Mouse (Mus musculus): Measurements from ENCODE around the gene Il4ra.

The Il4ra gene

DNA sequence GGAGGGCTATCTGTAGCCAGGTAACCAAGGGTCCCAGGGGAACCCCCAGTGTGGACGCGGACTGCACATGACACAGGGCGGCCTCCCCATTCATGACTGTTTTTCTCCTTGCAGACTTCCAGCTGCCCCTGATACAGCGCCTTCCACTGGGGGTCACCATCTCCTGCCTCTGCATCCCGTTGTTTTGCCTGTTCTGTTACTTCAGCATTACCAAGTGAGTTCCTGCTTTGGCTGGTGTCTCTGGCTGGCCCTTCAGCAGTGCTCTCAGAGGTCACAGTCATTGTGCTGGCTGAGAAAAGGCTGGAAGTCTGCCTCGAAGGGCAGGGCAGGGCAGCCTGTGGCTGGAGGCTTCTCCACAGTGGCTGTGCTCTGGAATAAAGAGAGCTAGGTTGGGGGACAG is 20.8 kb downstream of the Il4ra start:
- DNase-seq (ENCODE audit: low spot score in 2 of 2), result no peak

DNA sequence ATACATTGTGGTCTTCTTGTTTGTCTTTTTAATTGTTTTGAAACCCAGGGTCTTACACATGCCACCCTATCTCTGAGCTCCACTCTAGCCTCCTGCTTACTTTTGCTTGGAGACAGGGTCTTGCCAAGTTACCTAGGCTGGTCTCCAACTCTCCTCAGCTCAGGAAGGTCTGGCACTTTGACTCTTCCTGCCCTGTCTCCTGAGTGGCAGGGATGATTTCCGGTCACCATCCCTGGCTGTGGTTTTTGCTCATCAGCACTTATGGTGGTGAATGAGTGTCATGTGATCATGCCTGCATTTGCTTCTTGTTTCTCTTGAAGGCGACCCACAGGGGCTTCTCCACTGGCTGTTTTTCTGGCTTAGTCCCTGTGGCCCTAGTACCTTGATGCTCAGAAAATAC is 21.9 kb downstream of the Il4ra start:
- no peak for DNase-seq (ENCODE audit: low spot score in 2 of 2)

DNA sequence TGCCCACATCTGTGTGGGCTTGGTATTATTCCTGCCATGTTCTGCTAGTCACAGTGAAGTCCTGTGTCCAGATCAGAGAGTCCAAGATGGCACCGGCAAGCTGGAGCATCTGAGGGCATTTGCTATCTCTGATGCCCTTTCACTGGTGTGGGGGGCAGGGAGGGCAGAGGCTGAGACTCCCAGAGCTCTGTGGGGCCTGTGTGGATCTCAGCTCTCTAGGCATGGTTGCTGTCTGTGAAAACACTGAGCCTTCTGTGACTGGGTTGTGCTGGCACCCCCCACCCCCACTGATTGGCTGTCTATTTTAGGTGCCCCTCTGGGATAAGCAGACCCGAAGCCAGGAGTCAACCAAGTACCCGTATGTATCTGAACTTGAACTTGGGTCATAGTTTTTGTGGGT is 22.9 kb downstream of the Il4ra start:
- no peak for DNase-seq (ENCODE audit: low spot score in 2 of 2)

DNA sequence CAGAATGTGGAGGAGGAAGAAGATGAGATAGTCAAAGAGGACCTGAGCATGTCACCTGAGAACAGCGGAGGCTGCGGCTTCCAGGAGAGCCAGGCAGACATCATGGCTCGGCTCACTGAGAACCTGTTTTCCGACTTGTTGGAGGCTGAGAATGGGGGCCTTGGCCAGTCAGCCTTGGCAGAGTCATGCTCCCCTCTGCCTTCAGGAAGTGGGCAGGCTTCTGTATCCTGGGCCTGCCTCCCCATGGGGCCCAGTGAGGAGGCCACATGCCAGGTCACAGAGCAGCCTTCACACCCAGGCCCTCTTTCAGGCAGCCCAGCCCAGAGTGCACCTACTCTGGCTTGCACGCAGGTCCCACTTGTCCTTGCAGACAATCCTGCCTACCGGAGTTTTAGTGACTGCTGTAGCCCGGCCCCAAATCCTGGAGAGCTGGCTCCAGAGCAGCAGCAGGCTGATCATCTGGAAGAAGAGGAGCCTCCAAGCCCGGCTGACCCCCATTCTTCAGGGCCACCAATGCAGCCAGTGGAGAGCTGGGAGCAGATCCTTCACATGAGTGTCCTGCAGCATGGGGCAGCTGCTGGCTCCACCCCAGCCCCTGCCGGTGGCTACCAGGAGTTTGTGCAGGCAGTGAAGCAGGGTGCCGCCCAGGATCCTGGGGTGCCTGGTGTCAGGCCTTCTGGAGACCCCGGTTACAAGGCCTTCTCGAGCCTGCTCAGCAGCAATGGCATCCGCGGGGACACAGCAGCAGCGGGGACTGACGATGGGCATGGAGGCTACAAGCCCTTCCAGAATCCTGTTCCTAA is 24.0 kb downstream of the Il4ra start:
- DNase-seq (ENCODE audit: low spot score in 2 of 2), result no peak

DNA sequence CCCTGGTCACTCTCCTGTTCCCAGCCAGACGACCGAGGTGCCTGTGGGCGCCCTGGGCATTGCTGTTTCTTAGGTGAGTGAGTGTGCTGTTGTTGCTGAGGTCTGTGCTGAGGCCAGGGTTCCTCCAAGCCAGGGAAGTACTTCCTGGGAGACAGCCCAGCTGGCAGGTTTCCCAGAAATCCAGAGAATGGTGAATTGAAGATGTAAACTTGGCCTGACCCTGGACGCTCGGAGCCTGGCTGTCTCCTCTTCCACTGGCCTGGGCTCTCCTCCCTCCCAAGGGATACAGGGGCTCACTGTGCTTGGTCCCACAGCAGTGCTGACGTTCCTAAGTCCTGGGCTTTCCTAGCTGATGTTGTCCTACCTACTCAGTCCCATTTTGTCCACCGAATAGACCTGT is 25.1 kb downstream of the Il4ra start:
- DNase-seq (ENCODE audit: low spot score in 2 of 2), result no peak

DNA sequence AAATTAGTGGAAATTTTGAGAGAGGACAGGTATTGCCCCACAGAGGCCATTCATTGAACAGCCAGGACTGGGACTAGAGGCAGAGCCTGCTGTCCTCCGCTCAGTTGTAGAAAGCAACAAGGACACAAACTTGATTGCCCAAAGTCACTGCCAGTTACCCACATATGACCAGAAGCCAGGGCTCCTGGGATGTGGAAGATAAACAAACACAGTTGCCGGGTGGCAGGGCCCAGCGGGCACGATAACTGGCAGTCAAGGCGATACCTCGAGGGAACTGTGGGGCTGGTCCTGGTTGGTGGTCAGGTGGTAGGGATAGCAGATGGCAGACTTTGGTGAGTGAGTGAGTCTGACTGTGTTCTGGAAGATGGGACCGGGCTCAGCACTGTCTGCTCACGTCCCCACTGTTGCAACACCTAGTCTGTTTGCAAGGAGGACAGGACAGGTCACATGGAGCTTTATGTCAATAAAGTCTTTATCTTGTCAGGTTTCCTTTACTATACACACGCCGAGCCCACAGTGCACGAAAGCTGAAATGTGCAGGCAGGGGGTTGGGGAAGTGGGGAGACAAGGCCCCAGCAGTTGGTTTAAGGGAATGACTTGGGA is 25.7 kb downstream of the Il4ra start:
- DNase-seq (ENCODE audit: low spot score in 2 of 2), result no peak

DNA sequence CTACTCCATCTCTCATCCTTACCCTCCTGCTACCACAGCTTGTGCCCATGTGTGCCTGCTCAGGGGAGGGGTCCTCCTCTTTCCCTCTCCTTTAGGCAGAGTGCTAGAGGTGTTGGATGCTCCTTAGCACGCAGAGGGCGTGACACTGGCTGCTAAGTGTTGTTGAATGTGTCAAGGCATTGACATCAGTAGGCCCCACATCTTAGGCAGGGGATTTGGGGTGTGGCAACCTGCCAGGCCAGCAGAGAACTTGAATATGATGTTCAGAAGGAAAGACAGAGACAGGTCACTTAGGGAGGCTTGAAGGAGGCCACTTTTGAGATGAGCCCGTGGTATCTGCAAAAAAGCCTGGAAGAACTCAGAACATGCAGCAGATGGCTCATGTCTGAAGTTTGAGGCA is 26.2 kb downstream of the Il4ra start:
- DNase-seq (ENCODE audit: low spot score in 2 of 2), result no peak

DNA sequence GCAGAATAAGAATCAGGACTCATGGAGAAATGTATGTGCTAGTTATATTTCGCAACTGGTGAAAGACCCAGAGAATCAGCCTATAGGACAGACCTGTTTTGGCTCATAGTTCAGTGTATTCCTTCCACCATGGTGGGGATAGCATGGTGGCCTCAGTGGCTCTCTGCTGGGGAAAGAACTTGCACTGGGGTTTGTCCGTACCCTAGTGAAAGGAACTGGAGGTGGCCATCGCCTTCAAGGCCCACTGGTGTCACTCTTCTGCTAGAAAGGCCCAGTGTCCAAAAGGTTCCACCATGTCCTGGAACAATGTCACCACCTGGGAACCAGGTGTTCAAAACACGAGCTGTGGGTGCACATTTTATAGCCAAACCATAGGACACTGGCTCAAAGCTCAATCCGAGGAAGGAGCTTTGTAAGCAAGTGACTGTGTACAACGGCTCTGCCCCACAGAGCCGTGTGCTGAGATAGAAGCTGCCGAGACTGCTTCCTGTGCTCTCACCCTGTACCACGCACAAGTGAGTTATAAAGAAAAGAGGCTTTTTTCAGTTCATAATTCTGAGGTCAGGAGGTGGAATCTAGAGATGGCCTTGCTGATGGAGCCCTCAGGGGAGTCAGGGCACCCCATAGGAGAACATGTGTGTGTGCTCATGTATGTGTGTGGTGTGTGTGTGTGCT is 27.8 kb downstream of the Il4ra start:
- DNase-seq (ENCODE audit: low spot score in 2 of 2), result no peak

DNA sequence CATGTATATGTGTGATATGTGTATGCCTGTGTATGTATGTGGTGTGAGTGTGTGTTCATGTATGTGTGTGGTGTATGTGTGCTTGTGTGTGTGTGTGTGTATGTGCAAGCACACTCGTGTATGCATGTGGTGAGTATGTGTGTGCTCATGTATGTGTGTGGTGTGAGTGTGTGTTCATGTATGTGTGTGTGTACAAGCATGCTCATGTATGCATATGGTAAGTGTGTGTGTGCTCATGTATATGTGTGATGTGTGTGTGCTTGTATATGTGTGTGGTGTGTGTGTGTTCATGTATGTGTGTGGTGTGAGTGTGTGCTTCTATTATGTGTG is 28.3 kb downstream of the Il4ra start:
- DNase-seq (ENCODE audit: low spot score in 2 of 2), result no peak

DNA sequence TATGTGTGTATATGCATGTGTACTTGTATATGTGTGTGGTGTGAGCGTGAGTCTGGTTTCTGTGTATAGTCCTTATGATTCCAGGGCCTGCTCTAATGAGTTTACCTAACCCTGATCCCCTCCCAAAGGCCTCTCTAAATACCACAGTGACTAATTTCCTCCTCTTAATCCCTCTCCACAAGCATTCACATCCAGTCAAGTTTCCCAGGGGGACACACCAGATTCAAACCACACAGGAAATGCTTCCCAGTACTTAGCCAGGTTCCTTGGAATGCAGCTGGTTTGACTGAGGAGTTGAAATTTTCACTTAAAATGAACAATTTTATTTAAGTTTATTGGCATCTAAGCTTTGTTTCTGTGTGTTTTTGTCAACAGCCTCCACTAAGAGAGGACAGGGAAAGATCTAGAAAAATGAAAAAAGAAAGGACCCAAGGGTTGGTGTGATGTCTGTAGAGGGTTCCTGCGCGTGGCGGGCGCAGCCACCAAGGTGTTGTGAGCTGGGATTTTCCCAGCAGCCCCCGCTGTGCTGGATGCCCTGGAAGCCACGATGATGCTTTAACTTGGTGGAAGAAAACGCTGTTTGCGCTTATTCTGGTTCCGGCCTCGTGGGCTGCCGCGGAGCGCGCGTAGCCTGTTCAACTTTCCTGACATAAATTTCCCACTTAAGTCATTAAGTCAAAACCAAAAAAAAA is 28.9 kb downstream of the Il4ra start:
- no peak for DNase-seq (ENCODE audit: low spot score in 2 of 2)

DNA sequence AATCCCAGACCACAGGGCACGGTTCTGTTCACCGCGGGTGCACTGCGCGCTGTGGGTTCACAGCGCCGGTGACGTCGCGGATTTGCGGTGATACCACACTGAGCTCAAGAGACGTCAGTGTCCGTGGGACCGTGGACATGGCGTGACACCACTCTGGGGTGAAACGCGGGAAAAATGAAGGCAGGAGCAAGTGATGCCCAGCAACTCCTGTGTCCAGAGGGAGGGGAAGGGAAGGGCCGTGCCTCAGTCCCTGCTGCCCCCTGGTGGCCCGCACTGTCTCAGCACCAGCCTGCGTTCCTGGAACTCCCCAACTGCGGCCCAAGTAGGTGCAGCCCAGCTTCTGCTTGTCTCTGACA is 29.4 kb downstream of the Il4ra start:
- DNase-seq (ENCODE audit: low spot score in 2 of 2), result peak; percentile 79 to 82

DNA sequence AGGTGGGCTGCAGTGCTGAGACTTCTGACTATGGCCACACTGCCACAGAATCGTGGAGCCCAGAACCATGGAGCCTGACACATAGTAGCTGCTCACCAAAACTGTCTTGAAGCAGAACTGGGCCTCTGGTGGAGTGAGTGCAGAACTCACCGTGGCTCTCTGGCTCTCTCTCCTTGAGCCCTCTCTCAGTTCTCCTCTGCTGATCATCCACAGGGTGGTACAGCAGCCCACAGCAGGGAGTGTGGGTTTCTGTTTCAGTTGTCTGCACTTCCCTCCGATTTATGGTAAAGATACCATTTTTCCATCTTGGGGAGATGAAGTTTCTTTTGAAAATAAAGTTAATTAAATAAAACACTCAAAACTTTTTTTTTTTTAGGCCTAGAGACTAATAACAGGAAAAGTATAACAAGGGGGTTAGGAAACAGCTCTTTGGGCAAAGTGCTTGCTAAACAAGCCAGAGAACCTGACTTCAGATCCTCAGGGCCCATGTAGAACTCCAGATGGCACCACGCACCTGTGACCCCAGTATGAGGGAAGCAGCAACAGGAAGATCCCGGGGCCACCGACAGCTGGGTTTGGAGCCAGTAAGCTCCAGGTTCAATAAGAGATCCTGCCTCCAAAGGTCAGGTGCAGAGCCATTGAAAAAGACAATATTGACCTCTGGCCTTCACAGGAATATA is 31.5 kb downstream of the Il4ra start:
- DNase-seq (ENCODE audit: low spot score in 2 of 2), result no peak

DNA sequence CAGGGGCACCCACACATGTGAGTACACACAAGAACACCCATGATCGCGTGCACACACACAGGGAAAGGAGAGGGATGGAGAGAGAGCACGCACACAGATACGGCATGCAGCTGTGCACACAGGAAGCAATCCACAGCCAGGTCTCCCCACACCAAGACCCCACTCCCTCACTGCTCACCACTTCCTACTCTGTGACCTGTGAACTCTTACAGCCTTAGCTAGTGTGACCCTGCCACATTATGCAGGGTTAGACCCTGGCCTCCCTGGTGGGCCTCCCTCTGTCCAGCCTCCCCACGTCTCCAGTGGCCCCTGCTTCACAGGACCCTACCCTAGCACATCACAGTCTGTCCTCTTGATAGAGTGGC is 32.1 kb downstream of the Il4ra start:
- DNase-seq (ENCODE audit: low spot score in 2 of 2), result no peak

DNA sequence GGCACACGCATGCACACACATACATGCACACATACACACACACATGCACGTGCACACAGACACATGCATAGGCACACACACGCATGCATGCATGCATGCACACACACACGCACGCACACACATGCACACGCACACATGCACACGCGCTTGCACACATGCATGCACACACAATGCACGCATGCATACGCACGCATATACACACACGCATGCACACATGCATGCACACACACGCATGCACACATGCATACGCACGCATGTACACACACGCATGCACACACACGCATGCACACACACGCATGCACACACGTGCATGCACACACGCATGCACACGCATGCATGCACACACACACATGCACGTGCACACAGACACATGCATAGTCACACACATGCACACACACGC is 34.4 kb downstream of the Il4ra start:
- no peak for DNase-seq (ENCODE audit: low spot score in 2 of 2)

DNA sequence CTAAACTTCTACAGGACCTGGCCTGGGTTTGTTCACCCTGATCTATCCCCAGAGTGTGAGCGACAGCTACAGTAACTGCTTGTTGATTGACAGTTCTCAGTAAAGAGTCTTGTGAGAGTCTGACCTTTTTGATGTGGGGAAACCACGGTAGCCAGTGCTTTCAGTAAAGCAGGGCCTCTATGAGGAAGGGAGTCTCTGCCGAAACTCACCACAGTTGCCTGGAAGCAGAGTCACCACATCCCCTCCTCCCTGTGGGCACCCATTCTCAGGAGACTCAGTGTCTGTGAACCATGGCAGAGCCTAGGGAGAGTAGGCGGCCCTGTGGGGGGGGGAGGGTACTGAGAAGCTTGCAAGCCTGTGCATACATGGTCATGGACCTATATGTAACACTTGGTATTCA is 36.8 kb downstream of the Il4ra start:
- no peak for DNase-seq (ENCODE audit: low spot score in 2 of 2)

DNA sequence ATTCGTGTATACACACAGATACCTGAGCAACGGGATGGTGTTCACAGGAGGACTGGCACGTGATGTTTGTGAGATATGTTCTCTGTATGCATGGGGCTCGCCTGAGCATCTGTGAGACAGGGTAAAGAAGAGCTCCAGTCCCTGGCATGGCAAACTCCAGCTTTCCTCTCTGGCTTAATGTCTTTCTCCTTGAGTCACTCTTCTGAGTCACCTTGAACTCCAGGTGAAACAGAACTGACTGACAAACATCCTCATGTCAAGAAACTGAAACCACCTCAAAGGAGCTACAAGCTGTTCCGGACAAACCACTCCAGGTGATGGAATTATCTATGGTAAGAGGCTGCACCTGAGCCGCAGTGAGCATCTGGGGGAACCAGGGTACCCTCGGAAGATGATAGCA is 38.0 kb downstream of the Il4ra start:
- no peak for DNase-seq (ENCODE audit: low spot score in 2 of 2)

DNA sequence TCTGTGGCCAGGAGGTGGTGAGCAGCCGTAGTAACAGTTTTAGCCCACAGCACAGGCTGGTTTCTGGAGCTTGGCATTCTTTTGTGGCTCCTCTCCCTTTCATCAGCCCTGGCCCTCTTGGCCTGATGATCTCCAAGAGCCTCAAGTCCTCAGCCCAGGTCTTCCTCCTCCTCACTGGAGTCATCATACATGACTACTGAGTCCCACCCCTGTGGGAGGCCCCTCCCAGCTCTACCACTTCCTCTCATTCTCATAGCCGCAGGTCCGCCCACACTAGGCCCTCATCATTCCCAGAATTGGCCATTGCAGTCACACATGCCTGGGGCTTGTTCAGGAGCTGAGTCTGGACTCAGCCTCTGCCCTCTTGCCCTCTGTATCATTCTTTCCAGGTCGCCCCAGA is 41.9 kb downstream of the Il4ra start:
- DNase-seq (ENCODE audit: low spot score in 2 of 2), result no peak

DNA sequence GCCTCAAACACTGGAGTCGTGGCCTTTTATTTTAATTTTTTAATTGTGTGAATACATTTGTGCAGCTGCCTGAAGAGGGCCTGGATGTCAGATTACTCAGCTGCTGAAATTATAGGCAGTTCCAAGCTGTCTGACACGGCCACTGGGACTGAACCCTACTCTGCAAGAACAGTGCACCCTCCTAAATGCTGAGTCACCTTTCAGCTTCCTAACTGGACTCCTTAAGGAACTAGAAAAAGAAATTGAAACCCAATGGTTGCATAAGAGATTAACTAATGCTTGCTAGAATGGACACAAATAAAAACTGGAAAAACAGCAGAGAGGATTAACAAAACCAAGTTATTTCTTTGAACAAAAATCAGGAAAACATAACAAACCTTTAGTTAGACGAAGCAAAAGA is 44.5 kb downstream of the Il4ra start:
- DNase-seq (ENCODE audit: low spot score in 2 of 2), result no peak

DNA sequence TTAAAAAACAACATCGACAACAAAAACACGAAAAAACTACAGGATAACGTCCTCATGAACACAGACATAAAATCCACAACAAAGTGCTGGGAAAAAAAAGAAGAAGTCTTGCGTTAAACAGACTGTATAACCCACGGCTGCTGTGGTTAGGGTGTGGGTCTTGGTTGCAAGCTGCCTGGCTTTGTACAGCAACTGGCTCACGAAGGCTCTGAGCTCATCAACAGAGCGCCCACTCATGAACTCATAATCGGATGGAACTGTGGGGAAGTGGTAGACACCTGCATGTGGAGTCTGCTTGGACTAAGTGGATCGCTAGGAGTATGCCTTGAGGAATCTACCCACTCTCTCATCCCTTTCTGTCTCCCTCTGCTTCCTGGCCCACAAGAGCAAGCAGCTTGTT is 45.2 kb downstream of the Il4ra start:
- no peak for DNase-seq (ENCODE audit: low spot score in 2 of 2)

DNA sequence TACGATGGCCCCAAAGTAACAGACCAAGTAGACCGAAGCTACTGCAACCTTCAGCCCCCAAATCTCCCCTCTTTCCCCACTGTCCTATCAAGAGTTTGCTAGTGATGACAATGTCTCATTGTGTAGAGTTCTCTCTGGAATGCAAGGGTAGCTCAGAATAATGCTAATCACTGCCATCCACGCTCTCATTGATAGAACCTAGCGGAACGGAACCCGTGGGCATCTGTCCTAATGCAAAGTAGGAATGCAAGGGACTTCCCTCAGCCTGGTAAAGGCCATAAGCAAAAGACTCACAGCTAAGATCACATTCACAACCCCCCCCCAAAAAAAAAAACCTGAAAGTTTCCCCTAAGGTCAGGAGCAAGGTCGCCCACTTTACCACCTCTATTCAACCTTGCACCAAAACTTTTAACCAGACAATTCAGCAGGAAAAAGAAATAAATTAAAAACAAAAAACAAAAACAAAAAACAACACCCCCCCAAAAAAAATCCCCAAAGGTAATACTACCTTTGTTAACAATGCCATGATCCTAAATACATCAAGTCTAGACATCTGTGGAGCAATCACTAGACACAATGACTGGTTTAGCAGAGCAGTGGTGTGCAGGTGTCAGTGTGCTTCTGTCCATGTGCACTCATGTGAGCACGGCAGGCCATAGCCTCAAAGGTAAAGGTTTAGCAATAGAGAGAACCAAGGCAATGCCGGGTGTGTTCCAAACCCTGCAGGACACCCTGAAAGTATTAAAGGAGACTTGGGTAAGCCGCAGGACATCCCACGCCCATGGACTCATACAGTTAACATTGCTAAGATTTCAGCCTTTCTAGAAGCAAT is 45.8 kb downstream of the Il4ra start:
- no peak for DNase-seq (ENCODE audit: low spot score in 2 of 2)

DNA sequence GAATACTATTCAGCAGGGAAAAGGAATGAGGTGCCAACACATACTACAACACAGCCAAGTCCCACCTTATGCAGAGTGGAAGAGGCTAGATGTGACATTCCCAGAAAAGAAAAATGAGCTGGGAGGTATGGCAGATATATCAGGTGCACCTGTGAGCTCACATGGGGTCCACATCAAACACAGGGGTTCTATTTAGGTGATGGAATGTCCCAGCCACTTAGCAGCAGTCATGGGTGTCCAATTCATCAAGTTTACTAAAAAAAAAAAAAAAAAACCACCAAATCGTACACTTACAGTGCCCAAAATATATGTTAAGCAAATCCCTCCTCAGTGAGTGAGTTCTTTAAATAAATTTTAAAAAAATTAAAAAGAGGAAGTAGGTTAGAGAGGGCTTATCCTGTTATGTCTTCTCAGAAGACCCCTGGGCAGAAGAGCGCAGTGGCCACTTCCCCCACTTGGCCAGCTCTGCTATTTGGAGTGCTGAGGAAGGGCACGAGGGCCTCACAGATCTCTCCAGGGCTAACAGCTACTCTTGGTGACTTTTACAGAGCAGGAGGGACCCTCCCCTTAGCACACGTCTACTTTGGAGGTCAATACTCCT is 47.6 kb downstream of the Il4ra start:
- no peak for DNase-seq (ENCODE audit: low spot score in 2 of 2)

All from spleen, postnatal 14 days (tissue).